ENCODE assay signal across 10 mouse cellular contexts in the genomic region with DNA sequence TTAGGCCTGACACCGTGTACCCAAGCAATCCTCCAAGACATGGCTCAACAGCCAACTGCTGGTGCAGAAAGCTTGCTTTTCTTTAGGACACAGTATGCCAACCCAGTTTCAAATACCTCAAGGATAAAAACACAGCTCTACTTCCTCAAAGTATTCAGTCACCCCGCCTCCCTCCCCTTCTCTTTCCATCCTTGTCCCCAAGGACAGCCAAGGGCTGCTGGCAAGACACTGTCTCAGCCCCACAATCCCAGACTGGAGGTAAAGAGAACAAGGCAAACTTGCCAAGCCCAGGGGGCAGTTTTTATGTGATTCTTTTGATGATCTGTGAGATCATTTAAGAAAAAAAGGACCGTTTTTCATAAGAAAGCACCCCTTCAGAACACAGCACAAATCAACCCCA.
DNase-seq lines count a peak whose midpoint lies in the region; TF ChIP-seq lines count a peak whose summit lies in the region.
"Had no signal": no experiment of that assay in that cellular context is flagged by ENCODE, and none has a peak within 500 bp of the region (broad histone marks: within the 10 kb centered on the region; RNA-seq: fewer than 3 reads in every experiment).

No protein-coding gene starts in this region.

- intact Hi-C loops in gastrocnemius, postnatal 14 days (cut with DNase I; ENCODE audit: low total_unique reads) = no loop called here
- intact Hi-C loops in left cerebral cortex, adult 2 months (cut with DNase I) = no loop called here

- no peak for TF ChIP-seq CTCF in left cerebral cortex, adult 2 months (IDR thresholded peaks at IDR 0.05)

- no peak overlapping the region for H3K4me3 ChIP-seq in left cerebral cortex, adult 2 months

- DNase-seq in gastrocnemius, postnatal 14 days = peak; percentile 16
- DNase-seq in gastrocnemius, postnatal 4 days (ENCODE audit: low spot score in 2 of 2) = no peak
- DNase-seq in left cerebral cortex, adult 2 months (ENCODE audit: extremely low spot score in 1 of 2, low spot score in 2 of 2) = no peak
- DNase-seq in left cerebral cortex, adult 18-20 months (ENCODE audit: low spot score in 2 of 2) = no peak
- DNase-seq in adrenal gland, adult 8-10 months = peak; percentile 61
- peak; percentile 31 to 37 for DNase-seq in kidney, postnatal 36 days
- no peak for DNase-seq in embryo, embryonic 10.5 days (ENCODE audit: low spot score)
- DNase-seq in cerebellum, postnatal 14 days = no peak
- DNase-seq: cerebellum, postnatal 25 days; retina, postnatal 1 day had no signal

- H3K27ac ChIP-seq in left cerebral cortex, adult 2 months = peak overlapping the region; percentile 59

Comparison
In these comparisons a context has a peak if more than half of its experiments do, and no peak if none do; other contexts are left out.
1. DNase-seq: peak in gastrocnemius, postnatal 14 days (single experiment), adrenal gland, adult 8-10 months (single experiment) and kidney, postnatal 36 days (2 of 2); none in gastrocnemius, postnatal 4 days (0 of 2), left cerebral cortex, adult 2 months (0 of 2), left cerebral cortex, adult 18-20 months (0 of 2), embryo, embryonic 10.5 days (single experiment) and cerebellum, postnatal 14 days (0 of 2).